Mouse (Mus musculus): Measurements from ENCODE around the gene Pamr1. TPM values are rescaled to one million over a fixed set of nuclear protein-coding genes. Genes with fewer than 3 reads are reported as not detected.

The Pamr1 gene
- polyA plus RNA-seq, 1 experiment from 2014 or later, result 1.6 TPM

DNA sequence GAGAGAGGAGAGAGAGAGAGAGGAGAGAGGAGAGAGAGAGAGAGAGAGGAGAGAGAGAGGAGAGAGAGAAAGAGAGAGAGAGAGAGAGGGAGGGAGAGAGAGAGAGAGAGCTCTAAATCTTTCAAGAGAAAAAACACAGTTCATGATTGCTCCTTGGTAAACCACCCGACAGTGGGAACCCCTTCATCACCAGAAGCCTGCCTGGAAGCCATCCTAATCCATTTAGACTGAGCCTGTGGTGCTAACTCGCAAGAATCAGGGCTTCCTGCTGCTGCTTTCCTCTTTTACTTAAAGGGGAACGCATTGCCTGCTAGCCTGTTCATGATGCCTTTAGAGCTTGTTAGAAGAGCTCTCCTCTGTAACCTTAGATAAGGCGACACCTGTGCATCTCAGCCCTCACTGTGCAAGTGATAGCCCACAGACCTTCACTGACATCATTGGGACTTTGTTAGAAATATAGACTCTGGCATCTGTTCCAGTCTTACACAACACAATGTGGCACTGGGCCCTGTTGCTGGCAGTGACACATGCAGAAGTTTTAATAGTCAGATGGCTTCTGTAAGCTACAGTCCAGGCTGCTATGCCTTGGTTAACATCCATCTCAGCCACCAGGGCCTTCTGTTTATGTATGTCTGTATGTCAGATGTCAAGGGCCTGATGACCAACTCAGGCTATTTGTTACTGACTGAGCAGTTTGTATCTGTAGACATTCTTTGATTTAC lies 8.2 kb upstream of the Pamr1 start:
- no peak overlapping the region for H3K27ac ChIP-seq (replicated peaks; ENCODE audit: low read depth, low read length)
- ATAC-seq (replicated peaks; ENCODE audit: insufficient number of reproducible peaks, low FRiP score, low TSS enrichment, low read depth), result no peak
- no peaks in the 10 kb centered on the region for H3K27me3 ChIP-seq (ENCODE audit: control insufficient read depth, insufficient read depth, low read length)
- H3K9ac ChIP-seq (replicated peaks; ENCODE audit: low read length), result no peak overlapping the region
- H3K4me3 ChIP-seq (ENCODE audit: low read depth, low read length), result no peak overlapping the region
- no peaks in the 10 kb centered on the region; the same call in 1 of the 2 replicates for H3K4me1 ChIP-seq (ENCODE audit: control insufficient read depth, insufficient read depth, low read length)
- no peaks in the 10 kb centered on the region for H3K9me3 ChIP-seq (replicated peaks; ENCODE audit: control insufficient read depth, low read length)
- DNase-seq (ENCODE audit: low spot score), result no peak
- H3K4me2 ChIP-seq (ENCODE audit: low read depth, low read length), result no peak overlapping the region
- no peaks in the 10 kb centered on the region for H3K36me3 ChIP-seq (replicated peaks; ENCODE audit: control insufficient read depth, insufficient read depth, low read depth, low read length)
- WGBS, result 36% methylated on average over 4 of the region's 4 CpGs

DNA sequence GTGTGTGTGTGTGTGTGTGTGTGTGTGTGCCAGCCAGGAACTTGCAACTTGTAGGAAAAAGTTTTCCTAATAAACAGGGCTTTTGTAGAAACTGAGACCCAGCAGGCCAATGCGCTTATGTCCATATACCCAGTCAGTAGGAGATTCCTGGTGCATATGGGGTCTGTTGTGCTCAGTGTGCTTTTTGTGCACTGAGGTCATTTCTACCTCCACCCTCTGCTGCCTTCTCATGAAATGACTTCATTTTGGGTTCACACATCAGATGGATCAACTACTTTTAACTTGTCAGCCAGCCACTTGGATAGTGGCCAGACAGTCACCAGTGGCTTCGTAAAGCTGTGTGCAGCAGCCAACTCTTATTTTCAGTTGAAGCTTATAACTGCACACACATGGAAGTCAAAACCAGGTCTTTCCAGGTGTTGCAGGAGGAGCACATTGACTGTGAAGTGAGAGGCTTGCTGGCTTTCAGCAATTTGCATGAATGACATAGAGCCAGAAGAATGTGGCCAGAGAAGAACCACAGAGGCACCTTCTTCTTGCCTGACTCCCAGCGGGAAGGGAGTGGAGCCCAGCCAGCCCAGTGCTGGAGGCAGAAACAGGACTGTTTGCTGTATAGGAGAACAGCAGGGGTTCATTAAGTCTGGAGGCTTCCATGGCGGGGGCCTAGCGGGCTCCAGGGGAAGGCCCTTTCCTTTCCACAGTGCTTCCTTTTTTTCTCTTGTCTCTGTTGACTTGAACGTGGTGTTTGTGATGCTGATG lies 5.7 kb upstream of the Pamr1 start:
- H3K27me3 ChIP-seq (ENCODE audit: control insufficient read depth, insufficient read depth, low read length), result no peaks in the 10 kb centered on the region
- H3K4me2 ChIP-seq (ENCODE audit: low read depth, low read length), result no peak overlapping the region
- H3K36me3 ChIP-seq (replicated peaks; ENCODE audit: control insufficient read depth, insufficient read depth, low read depth, low read length), result no peaks in the 10 kb centered on the region
- DNase-seq (ENCODE audit: low spot score) (no peak), ATAC-seq (replicated peaks; ENCODE audit: insufficient number of reproducible peaks, low FRiP score, low TSS enrichment, low read depth) (no peak)
- no peaks in the 10 kb centered on the region for H3K9me3 ChIP-seq (replicated peaks; ENCODE audit: control insufficient read depth, low read length)
- H3K9ac ChIP-seq (replicated peaks; ENCODE audit: low read length), result no peak overlapping the region
- no peak overlapping the region for H3K4me3 ChIP-seq (ENCODE audit: low read depth, low read length)
- 35% methylated on average over 6 of the region's 6 CpGs for WGBS
- no peak overlapping the region for H3K27ac ChIP-seq (replicated peaks; ENCODE audit: low read depth, low read length)
- no peaks in the 10 kb centered on the region; the same call in 1 of the 2 replicates for H3K4me1 ChIP-seq (ENCODE audit: control insufficient read depth, insufficient read depth, low read length)

DNA sequence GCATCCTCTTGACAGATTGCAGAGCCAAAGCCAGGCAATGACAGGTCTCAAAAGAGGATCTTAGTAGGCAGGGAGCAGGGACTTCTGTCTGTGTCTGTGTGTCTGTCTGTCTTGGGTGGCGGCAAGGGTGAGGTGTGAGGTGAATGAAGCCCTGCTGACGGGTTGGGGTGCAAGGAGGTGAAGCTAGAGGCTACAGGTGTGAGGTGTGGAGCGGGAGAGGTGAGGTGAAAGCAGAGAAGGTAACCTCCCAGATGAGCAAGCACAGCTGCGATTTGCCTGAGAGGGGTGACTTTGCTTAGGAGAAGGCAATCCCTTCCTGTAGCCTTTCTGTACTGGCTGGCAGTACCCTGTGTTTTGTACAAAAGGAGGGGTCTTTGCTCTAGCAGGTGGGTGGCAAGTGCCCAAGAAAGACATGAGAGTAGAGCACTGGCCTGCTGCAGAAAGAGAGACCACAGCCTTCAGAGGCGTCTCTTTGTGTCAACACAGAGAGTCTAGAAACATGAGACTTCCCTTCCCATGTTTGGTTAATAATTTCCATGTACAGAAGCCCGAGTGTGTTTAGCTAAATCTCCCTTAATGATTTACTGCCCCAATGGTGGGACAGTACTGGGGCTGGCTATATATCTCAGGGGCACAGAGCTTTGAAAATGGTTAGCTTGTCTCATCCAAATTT lies 1.2 kb downstream of the Pamr1 start:
- peak; percentile 18 for DNase-seq (ENCODE audit: low spot score)
- Histone ChIP-seq H3K27me3 (ENCODE audit: control insufficient read depth, insufficient read depth, low read length) (0 out of 2 replicates have a peak, but pooled peaks cover 2% of the 10 kb centered on the region), H3K36me3 (replicated peaks; ENCODE audit: control insufficient read depth, insufficient read depth, low read depth, low read length) (no peaks in the 10 kb centered on the region), H3K9me3 (replicated peaks; ENCODE audit: control insufficient read depth, low read length) (no peaks in the 10 kb centered on the region), H3K4me1 (ENCODE audit: control insufficient read depth, insufficient read depth, low read length) (no peaks in the 10 kb centered on the region; the same call in 1 of the 2 replicates), H3K27ac (replicated peaks; ENCODE audit: low read depth, low read length) (no peak overlapping the region), H3K4me2 (ENCODE audit: low read depth, low read length) (no peak overlapping the region), H3K4me3 (ENCODE audit: low read depth, low read length) (no peak overlapping the region), H3K9ac (replicated peaks; ENCODE audit: low read length) (no peak overlapping the region)
- no peak for ATAC-seq (replicated peaks; ENCODE audit: insufficient number of reproducible peaks, low FRiP score, low TSS enrichment, low read depth)
- WGBS, result 26% methylated on average over 6 of the region's 6 CpGs

DNA sequence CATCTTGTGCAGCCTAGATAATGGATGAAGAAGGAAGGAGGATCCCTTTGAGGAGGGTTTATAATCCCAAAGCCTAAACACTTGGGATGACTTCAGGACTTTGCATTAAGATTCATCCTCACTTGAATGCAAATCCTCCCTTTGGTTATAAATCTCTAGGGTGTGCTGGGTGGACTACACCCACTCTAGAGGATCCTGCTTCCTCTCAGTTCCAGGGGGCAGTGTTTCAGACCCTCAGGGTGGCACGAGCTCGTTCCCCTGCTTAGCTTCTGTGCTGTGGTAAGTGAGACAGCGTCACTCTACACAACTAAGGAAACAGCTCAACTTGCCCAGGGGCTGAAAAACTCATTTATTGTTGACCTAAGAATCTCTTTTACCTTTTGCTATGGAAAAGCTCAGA lies 1.8 kb downstream of the Pamr1 start:
- H3K9ac ChIP-seq (replicated peaks; ENCODE audit: low read length), result no peak overlapping the region
- ATAC-seq (replicated peaks; ENCODE audit: insufficient number of reproducible peaks, low FRiP score, low TSS enrichment, low read depth) (no peak), DNase-seq (ENCODE audit: low spot score) (no peak)
- H3K9me3 ChIP-seq (replicated peaks; ENCODE audit: control insufficient read depth, low read length), result no peaks in the 10 kb centered on the region
- H3K27ac ChIP-seq (replicated peaks; ENCODE audit: low read depth, low read length), result no peak overlapping the region
- H3K4me1 ChIP-seq (ENCODE audit: control insufficient read depth, insufficient read depth, low read length), result no peaks in the 10 kb centered on the region; the same call in 1 of the 2 replicates
- H3K36me3 ChIP-seq (replicated peaks; ENCODE audit: control insufficient read depth, insufficient read depth, low read depth, low read length), result no peaks in the 10 kb centered on the region
- H3K4me3 ChIP-seq (ENCODE audit: low read depth, low read length), result no peak overlapping the region
- 31% methylated on average over 3 of the region's 3 CpGs for WGBS
- H3K27me3 ChIP-seq (ENCODE audit: control insufficient read depth, insufficient read depth, low read length), result 0 out of 2 replicates have a peak, but pooled peaks cover 2% of the 10 kb centered on the region
- no peak overlapping the region for H3K4me2 ChIP-seq (ENCODE audit: low read depth, low read length)

DNA sequence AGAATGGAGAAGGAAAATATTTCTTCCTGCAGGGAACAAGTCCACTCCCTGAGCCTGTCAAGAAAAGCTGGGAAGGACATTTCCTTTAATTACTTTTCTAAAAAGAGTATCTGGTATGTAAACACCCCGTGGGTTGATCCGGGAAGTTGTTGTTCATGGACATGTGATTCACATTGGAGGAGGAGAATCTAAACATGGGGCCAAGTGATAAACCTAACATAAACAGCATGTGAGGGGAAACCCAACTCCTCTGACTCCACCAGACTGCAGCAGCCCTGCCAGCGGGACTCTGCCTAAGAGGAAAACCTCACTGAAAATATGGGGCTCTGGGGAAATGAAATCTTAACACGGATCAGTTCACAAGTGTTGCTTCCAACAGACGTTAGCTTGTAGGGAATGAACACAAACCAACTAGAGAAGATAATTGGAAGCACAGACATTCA lies 2.3 kb downstream of the Pamr1 start:
- Histone ChIP-seq H3K4me2 (ENCODE audit: low read depth, low read length) (no peak overlapping the region), H3K9ac (replicated peaks; ENCODE audit: low read length) (no peak overlapping the region), H3K4me3 (ENCODE audit: low read depth, low read length) (no peak overlapping the region), H3K9me3 (replicated peaks; ENCODE audit: control insufficient read depth, low read length) (no peaks in the 10 kb centered on the region), H3K4me1 (ENCODE audit: control insufficient read depth, insufficient read depth, low read length) (no peaks in the 10 kb centered on the region; the same call in 1 of the 2 replicates), H3K36me3 (replicated peaks; ENCODE audit: control insufficient read depth, insufficient read depth, low read depth, low read length) (no peaks in the 10 kb centered on the region), H3K27me3 (ENCODE audit: control insufficient read depth, insufficient read depth, low read length) (0 out of 2 replicates have a peak, but pooled peaks cover 2% of the 10 kb centered on the region), H3K27ac (replicated peaks; ENCODE audit: low read depth, low read length) (no peak overlapping the region)
- peak; percentile 45 for DNase-seq (ENCODE audit: low spot score)
- 26% methylated on average over 5 of the region's 5 CpGs for WGBS
- no peak for ATAC-seq (replicated peaks; ENCODE audit: insufficient number of reproducible peaks, low FRiP score, low TSS enrichment, low read depth)

DNA sequence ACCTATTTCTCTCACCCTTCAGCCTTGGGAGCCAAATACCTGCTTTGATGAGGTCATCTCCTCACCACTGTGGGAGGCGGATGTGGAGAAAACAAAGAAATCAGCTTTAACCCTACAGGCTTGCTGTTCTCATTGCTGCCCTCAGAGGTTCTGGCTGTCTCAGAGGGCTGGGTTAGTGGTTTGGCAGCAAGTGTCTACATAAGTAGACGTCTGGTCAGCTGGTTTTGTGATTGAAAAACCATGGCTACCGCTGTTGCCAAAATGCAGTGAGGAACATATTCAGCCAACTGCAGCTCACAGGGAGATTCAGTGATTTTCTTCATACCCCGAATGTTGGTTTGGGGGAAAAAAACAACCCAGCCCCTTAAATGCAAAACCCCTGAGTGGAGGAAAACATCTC lies 7.3 kb downstream of the Pamr1 start:
- WGBS, result 80% methylated on average over 4 of the region's 4 CpGs
- H3K4me2 ChIP-seq (ENCODE audit: low read depth, low read length), result no peak overlapping the region

DNA sequence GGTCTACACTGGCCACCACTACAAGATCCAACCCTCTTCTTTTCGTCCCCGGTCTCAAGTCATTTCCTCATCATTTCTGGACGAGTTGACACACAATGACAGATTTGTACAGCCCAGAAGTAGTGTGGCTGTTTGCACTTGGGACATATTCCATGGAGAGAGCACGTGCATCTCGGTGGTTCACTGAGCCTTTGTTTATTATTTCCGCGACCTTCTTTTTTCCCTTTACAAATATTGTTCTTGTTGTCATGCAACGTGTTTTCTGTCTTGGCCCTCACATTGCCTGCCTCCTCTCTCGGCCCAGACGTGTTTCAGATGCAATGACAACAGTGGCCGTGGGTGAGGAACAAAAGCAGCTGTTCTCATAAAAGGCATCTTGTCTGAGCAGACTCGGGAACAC lies 9.2 kb downstream of the Pamr1 start:
- Histone ChIP-seq H3K36me3 (replicated peaks; ENCODE audit: control insufficient read depth, insufficient read depth, low read depth, low read length) (no peaks in the 10 kb centered on the region), H3K27me3 (ENCODE audit: control insufficient read depth, insufficient read depth, low read length) (no peaks in the 10 kb centered on the region), H3K9ac (replicated peaks; ENCODE audit: low read length) (no peak overlapping the region), H3K9me3 (replicated peaks; ENCODE audit: control insufficient read depth, low read length) (no peaks in the 10 kb centered on the region), H3K4me2 (ENCODE audit: low read depth, low read length) (no peak overlapping the region), H3K27ac (replicated peaks; ENCODE audit: low read depth, low read length) (no peak overlapping the region), H3K4me3 (ENCODE audit: low read depth, low read length) (no peak overlapping the region), H3K4me1 (ENCODE audit: control insufficient read depth, insufficient read depth, low read length) (no peaks in the 10 kb centered on the region)
- no peak for ATAC-seq (replicated peaks; ENCODE audit: insufficient number of reproducible peaks, low FRiP score, low TSS enrichment, low read depth)
- WGBS, result 76% methylated on average over 12 of the region's 12 CpGs
- DNase-seq (ENCODE audit: low spot score), result no peak

More for the DNA sequence above, 7.3 kb downstream of the Pamr1 start:
- Histone ChIP-seq H3K27me3 (ENCODE audit: control insufficient read depth, insufficient read depth, low read length) (no peaks in the 10 kb centered on the region), H3K36me3 (replicated peaks; ENCODE audit: control insufficient read depth, insufficient read depth, low read depth, low read length) (no peaks in the 10 kb centered on the region), H3K9ac (replicated peaks; ENCODE audit: low read length) (no peak overlapping the region), H3K4me1 (ENCODE audit: control insufficient read depth, insufficient read depth, low read length) (no peaks in the 10 kb centered on the region), H3K4me3 (ENCODE audit: low read depth, low read length) (no peak overlapping the region), H3K27ac (replicated peaks; ENCODE audit: low read depth, low read length) (no peak overlapping the region), H3K9me3 (replicated peaks; ENCODE audit: control insufficient read depth, low read length) (no peaks in the 10 kb centered on the region)
- no peak for ATAC-seq (replicated peaks; ENCODE audit: insufficient number of reproducible peaks, low FRiP score, low TSS enrichment, low read depth)
- DNase-seq (ENCODE audit: low spot score), result no peak
